Mouse (Mus musculus): Measurements from ENCODE around the gene Pou4f1.

DNA sequence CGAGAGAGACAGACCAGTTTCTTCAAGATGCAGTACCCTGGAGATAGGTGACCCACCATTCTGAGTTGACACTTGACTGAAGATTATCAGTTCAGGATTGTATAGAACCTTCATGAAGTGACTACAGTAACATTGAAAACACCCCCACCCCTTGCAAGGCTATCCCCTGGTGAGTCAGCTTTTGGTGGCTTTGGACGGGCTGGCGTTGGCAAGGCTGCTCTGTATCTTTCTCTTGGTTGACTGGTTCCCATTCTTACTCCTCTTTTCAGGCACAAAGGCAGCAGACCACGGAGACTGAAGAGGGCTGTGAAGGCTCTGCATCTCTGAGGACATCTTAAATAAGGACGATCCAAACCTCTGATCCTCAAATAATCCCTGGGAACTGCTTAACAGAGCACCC lies 10.8 kb upstream of the Pou4f1 start:
- no peak for TF ChIP-seq CTCF (IDR thresholded peaks at IDR 0.05)
- TF ChIP-seq EP300 (IDR thresholded peaks at IDR 0.05): no peak
